Mouse (Mus musculus) G1E (cell line): Measurements from ENCODE around the gene Zfp740.

Experiments used
- CTCF ChIP-seq: IDR thresholded peaks from 2 replicates; pipeline ENCODE4 v1.5.1; 2012; ENCODE audit warnings: low read depth, low read length, inconsistent platforms, mixed read lengths
- GATA1 ChIP-seq: IDR thresholded peaks from 2 replicates; pipeline ENCODE4 v1.6.1; 2012; ENCODE audit warnings: borderline replicate concordance, low read length, inconsistent platforms, mixed read lengths
- TAL1 ChIP-seq: conservative IDR thresholded peaks from 2 replicates; pipeline ENCODE4 v1.6.1; 2012; ENCODE audit warnings: low read depth, low read length, inconsistent platforms, mixed read lengths

- no peak for TF ChIP-seq TAL1
- no peak for TF ChIP-seq CTCF
- TF ChIP-seq GATA1: no peak
Measured at GRCm38 (mm10) chr15:102217325-102217724, 14.3 kb downstream of the Zfp740 start.
